Comparison of ENCODE assay signal across 6 mouse cellular contexts in the genomic region with DNA sequence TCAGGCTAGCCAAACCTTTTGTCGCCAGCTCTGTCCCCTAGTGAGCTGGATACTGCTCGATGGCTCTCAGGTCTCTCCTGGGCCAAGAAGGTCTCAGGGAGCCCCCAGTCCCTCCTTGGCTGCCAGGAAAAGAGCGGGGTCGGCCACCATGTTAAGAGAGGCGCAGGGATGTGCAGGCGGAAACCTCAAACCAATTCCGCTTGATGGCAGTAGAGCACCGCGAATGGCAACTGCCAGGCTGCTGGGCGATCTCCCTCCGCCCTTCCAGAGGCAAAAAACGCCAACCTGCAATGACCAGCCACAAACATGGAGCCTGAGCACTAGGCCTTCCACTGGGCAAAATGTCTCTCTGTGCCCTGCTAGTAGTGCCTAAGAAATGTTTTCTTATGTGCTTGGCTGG.
DNase-seq lines count a peak whose midpoint lies in the region; ATAC-seq and TF ChIP-seq lines count a peak whose summit lies in the region.
"Not testable (repeated sequence)": the region's sequence is repeated elsewhere in the genome, so short reads cannot be mapped to it uniquely, and the experiment has no call there.

No protein-coding gene starts in this region.

- DNase-seq in cerebellum, adult 8-10 months: peak; percentile 70
- DNase-seq in heart, adult 2 months: peak in 1 of 2 experiments; percentile 77
- peak; percentile 78 for DNase-seq in kidney, adult 11 months
- not testable (repeated sequence) for DNase-seq in liver, postnatal 0 days; midbrain, postnatal 0 days (ENCODE audit: low spot score)
- peak; percentile 58 for DNase-seq in right cerebral cortex, postnatal 14 days

- not testable (repeated sequence) for H3K79me2 ChIP-seq in heart, adult 2 months (replicated peaks; ENCODE audit: control insufficient read depth, insufficient read depth, low read length)

- 61% methylated on average over 12 of the region's 12 CpGs for WGBS in heart, adult 2 months
- WGBS in liver, postnatal 0 days (ENCODE audit: insufficient replicate concordance): 67% methylated on average over 12 of the region's 12 CpGs
- 72% methylated on average over 12 of the region's 12 CpGs for WGBS in midbrain, postnatal 0 days

- intact Hi-C loops in heart, adult 2 months (cut with DNase I): not testable (repeated sequence)

- not testable (repeated sequence) for ATAC-seq in liver, postnatal 0 days; midbrain, postnatal 0 days (ENCODE audit: low FRiP score)

- H3K4me3 ChIP-seq in heart, adult 2 months; liver, postnatal 0 days (ENCODE audit: low read depth, low read length); midbrain, postnatal 0 days (ENCODE audit: low read depth, low read length): not testable (repeated sequence)

- not testable (repeated sequence) for H3K27me3 ChIP-seq in heart, adult 2 months (ENCODE audit: control insufficient read depth, insufficient read depth, low read length); liver, postnatal 0 days (ENCODE audit: insufficient read depth, low read length); midbrain, postnatal 0 days (ENCODE audit: insufficient read depth, low read length)

- TF ChIP-seq POLR2A in heart, adult 2 months (IDR thresholded peaks at IDR 0.05; ENCODE audit: insufficient read depth, low read depth, low read length): not testable (repeated sequence)

- not testable (repeated sequence) for H3K4me2 ChIP-seq in liver, postnatal 0 days (ENCODE audit: low read depth, low read length); midbrain, postnatal 0 days (ENCODE audit: low read depth, low read length, poor library complexity, severe bottlenecking)

- not testable (repeated sequence) for H3K9ac ChIP-seq in heart, adult 2 months (ENCODE audit: low read depth, low read length); liver, postnatal 0 days (replicated peaks); midbrain, postnatal 0 days (replicated peaks; ENCODE audit: low read length, poor library complexity, severe bottlenecking)

- H3K27ac ChIP-seq in heart, adult 2 months; liver, postnatal 0 days (ENCODE audit: low read depth); midbrain, postnatal 0 days (ENCODE audit: low read depth, low read length): not testable (repeated sequence)

- TF ChIP-seq EP300 in heart, adult 2 months (IDR thresholded peaks at IDR 0.05; ENCODE audit: insufficient read depth, low read depth, low read length); liver, postnatal 0 days (IDR thresholded peaks at IDR 0.05; ENCODE audit: low read depth): not testable (repeated sequence)

- TF ChIP-seq CTCF in heart, adult 2 months (IDR thresholded peaks at IDR 0.05): peak; percentile 47
- TF ChIP-seq CTCF in liver, postnatal 0 days (IDR thresholded peaks at IDR 0.05; ENCODE audit: low read depth): peak; percentile 40
- TF ChIP-seq CTCF in midbrain, postnatal 0 days (IDR thresholded peaks at IDR 0.05): peak; percentile 40

- not testable (repeated sequence) for H3K9me3 ChIP-seq in liver, postnatal 0 days (ENCODE audit: low read length); midbrain, postnatal 0 days (ENCODE audit: low read length)

- H3K36me3 ChIP-seq in heart, adult 2 months (ENCODE audit: control insufficient read depth, insufficient read depth, low read length); liver, postnatal 0 days (replicated peaks; ENCODE audit: insufficient read depth, low read length); midbrain, postnatal 0 days (ENCODE audit: insufficient read depth, low read length): not testable (repeated sequence)

- H3K4me1 ChIP-seq in heart, adult 2 months (ENCODE audit: control insufficient read depth, insufficient read depth, low read length); liver, postnatal 0 days (ENCODE audit: insufficient read depth); midbrain, postnatal 0 days (ENCODE audit: insufficient read depth, low read length): not testable (repeated sequence)
